Mouse (Mus musculus) CD4-positive, CD25-positive, alpha-beta regulatory T cell, adult 4 months (primary cell): ENCODE results near the gene Tmem150b. TPM values are rescaled to one million over a fixed set of nuclear protein-coding genes. Genes with fewer than 3 reads are reported as not detected.

ENCODE experiments used
- ATAC-seq: one replicate; pipeline ENCODE4 v1.8.0; 2017
- polyA plus RNA-seq, 2 experiments: library from polyadenylated mRNA; unstranded; fragments of 100-300 nt; shearing (Covaris generic); gene quantifications; one replicate each; pipeline ENCODE4 v1.2.1; 2017

The Tmem150b gene
- polyA plus RNA-seq, 2 experiments from 2014 or later: 0.47 TPM; not detected in 1

- ATAC-seq: no peak
Measured at GRCm38 (mm10) chr7:4663179-4663578, 61.9 kb downstream of the Tmem150b start.

GRCm38 (mm10) chr7:4659911-4660443, 65.1 kb downstream of the Tmem150b start:
- no peak for ATAC-seq

- peak; percentile 78 for ATAC-seq
Measured at GRCm38 (mm10) chr7:4658912-4659551, 66.0 kb downstream of the Tmem150b start, which contains the start of gene Ppp6r1. Gene Ppp6r1, minus strand, starts transcription at chr7:4659019.

- peak; percentile 32 for ATAC-seq
Measured at GRCm38 (mm10) chr7:4658128-4658907, 66.7 kb downstream of the Tmem150b start.

GRCm38 (mm10) chr7:4657521-4658127, 67.4 kb downstream of the Tmem150b start:
- ATAC-seq: no peak

Other genes with a start within 250 kb of the Tmem150b start
- gene Ppp1r12c, start 223.6 kb downstream of the Tmem150b start, polyA plus RNA-seq: 10 to 100 TPM; 13.5 to 27.7 TPM
- gene Tnnt1, start 208.9 kb downstream of the Tmem150b start, polyA plus RNA-seq: 1 to 10 TPM; 6.9 to 8.3 TPM
- 1 to 10 TPM; 1.6 to 2.4 TPM for gene Tnni3, start 201.0 kb downstream of the Tmem150b start, polyA plus RNA-seq
- gene Dnaaf3, start 192.8 kb downstream of the Tmem150b start, polyA plus RNA-seq: 1 to 10 TPM; 1.4 to 2.8 TPM
- gene Syt5, start 177.7 kb downstream of the Tmem150b start, polyA plus RNA-seq: under 1 TPM in 1 of 2 experiments, not detected in 1; 0.35 TPM
- gene Ptprh, start 121.2 kb downstream of the Tmem150b start, polyA plus RNA-seq: not detected
- 1 to 10 TPM; 2.9 to 4.2 TPM for gene Tmem86b, start 93.8 kb downstream of the Tmem150b start, polyA plus RNA-seq
- 1 to 10 TPM; 6.7 to 9.1 TPM for gene Ppp6r1, start 66.2 kb downstream of the Tmem150b start, polyA plus RNA-seq
- 10 to 100 TPM; 45.4 to 48.2 TPM for gene Hspbp1, start 40.2 kb downstream of the Tmem150b start, polyA plus RNA-seq
- not detected for gene Brsk1, start 34.6 kb downstream of the Tmem150b start, polyA plus RNA-seq
- gene Kmt5c, start 14.9 kb upstream of the Tmem150b start, polyA plus RNA-seq: 10 to 100 TPM; 22.9 to 25.8 TPM
- 1 to 10 TPM in 1 of 2 experiments, not detected in 1; 2.1 TPM for gene Cox6b2, start 27.8 kb upstream of the Tmem150b start, polyA plus RNA-seq
- not detected for gene Fam71e2, start 46.1 kb upstream of the Tmem150b start, polyA plus RNA-seq
- gene Il11, start 57.6 kb upstream of the Tmem150b start, polyA plus RNA-seq: under 1 TPM in 1 of 2 experiments, not detected in 1; 0.16 TPM
- not detected for gene Tmem190, start 57.7 kb upstream of the Tmem150b start, polyA plus RNA-seq
- under 1 TPM in 1 of 2 experiments, not detected in 1; 0.86 TPM for gene Tmem238, start 64.4 kb upstream of the Tmem150b start, polyA plus RNA-seq
- 100 to 1,000 TPM; 446 to 574 TPM for gene Rpl28, start 67.6 kb upstream of the Tmem150b start, polyA plus RNA-seq
- gene Ube2s, start 87.3 kb upstream of the Tmem150b start, polyA plus RNA-seq: 10 to 100 TPM; 25.0 to 25.3 TPM
- under 1 TPM in 1 of 2 experiments, not detected in 1; 0.11 TPM for gene Shisa7, start 119.4 kb upstream of the Tmem150b start, polyA plus RNA-seq
- 10 to 100 TPM; 29.1 to 47.3 TPM for gene Isoc2b, start 145.0 kb upstream of the Tmem150b start, polyA plus RNA-seq
- under 1 TPM; 0.35 to 0.47 TPM for gene Isoc2a, start 151.9 kb upstream of the Tmem150b start, polyA plus RNA-seq
- gene Gm36210, start 181.3 kb upstream of the Tmem150b start, polyA plus RNA-seq: not detected
- 1 to 10 TPM in 1 of 2 experiments, under 1 TPM in 1; 0.99 to 1.5 TPM for gene Zfp628, start 190.0 kb upstream of the Tmem150b start, polyA plus RNA-seq
- gene Nat14, start 196.8 kb upstream of the Tmem150b start, polyA plus RNA-seq: under 1 TPM in 1 of 2 experiments, not detected in 1; 0.61 TPM
- gene Ssc5d, start 200.5 kb upstream of the Tmem150b start, polyA plus RNA-seq: under 1 TPM in 1 of 2 experiments, not detected in 1; 0.12 TPM
- not detected for gene Sbk2, start 239.2 kb upstream of the Tmem150b start, polyA plus RNA-seq
- not detected for gene Sbk3, start 245.9 kb upstream of the Tmem150b start, polyA plus RNA-seq